Mouse (Mus musculus) thymus, postnatal 25 days (tissue): ENCODE data around the gene Armc8.

Source experiments
- DNase-seq: peaks from one replicate; pipeline ENCODE4 v3.0.0; 2022

The Armc8 gene

DNA sequence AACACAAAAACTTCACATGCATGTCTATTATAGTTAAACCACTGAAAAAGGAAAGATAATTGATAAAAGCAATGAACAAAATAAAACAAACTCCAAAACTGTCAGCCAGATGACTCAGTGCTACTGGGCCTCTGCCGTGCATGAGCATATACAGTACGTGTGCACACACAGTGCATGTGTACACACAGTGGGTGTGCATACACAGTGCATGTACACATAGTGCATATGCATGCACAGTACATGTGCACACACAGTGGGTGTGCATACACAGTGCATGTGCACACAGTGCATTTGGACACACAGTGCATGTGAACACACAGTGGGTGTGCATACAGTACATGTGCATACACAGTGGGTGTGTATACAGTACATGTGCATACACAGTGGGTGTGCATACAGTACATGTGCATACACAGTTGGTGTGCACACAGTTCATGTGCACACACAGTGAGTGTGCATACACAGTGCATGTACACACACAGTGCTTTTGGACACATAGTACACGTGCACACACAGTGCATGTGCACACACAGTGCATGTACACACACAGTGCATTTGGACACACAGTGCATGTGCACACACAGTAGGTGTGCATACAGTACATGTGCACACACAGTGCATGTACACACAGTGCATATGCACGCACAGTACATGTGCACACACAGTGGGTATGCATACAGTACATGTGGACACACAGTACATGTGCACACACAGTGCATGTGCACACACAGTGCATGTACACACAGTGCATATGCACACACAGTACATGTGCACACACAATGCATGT is 126.9 kb downstream of the Armc8 start:
- DNase-seq: no peak

DNA sequence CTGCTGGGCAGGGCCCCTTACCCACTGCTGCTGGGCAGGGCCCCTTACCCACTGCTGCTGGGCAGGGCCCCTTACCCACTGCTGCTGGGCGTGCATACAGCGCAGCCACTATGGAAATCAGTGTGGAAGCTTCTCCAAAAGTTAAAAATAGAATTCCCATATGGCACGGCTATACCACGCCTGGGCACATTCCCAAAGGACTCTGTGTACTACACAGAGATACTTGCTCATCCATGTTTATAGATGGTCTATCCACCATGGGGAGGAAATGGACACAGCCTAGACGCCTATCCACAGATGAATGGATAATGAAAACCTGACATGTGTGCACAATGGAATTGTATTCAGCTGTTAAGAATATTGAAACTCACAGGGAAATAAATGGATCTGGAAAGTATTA is 127.8 kb downstream of the Armc8 start:
- DNase-seq: no peak

DNA sequence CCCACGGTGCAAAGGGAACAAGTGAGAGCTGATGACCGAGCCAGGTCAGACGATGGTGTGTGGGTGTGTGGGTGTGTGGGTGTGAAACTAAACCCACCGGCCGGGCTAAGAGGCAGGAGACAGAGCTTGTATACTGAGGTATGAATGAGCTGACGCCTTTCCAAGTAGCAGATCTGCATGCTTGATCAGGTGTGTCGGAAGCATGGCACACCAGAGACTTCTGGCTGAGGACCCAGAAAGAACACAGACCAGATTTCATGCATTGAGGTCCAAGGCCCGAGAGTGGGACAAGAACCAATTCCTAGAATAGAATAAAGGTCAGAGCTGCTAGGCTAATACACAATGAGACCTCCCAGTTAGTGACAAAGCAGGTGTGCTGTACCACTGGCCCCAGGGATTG is 129.6 kb downstream of the Armc8 start:
- no peak for DNase-seq

DNA sequence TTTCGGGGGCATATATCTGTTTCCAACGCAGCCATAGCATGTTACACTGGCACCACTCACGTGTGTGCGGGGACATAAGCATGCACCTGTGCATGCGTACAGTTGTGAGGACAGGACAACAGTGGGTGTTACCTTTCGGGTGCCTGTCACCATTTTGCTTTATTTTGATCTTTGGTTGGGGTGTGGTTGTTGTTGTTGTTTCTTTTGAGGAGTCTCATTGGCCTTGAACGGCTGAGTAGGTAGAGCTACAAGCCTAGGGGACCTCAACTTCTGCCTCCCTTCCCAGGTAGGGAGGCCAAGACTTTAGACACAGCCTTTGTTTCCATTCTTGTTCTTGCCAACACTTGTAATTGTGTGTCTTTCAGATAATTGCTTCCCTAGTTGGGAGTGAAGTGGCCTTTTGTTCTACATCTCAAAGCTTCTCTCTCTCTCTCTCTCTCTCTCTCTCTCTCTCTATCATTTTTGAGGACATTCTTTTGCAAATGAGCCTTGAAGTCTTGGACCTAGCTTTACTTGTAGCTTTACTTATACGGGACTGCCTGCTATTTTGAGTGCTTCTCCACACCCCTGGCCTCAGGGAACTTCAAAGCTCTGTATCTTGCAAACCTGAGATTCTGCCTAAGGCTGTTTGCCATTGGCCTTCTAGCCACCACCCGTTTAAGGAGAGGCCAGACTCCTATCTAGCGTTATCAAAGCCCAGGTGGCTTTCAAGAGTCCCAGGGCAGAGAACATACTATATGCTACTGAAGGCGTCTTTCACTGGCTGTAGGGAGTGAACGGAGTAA is 130.7 kb downstream of the Armc8 start:
- DNase-seq: no peak

DNA sequence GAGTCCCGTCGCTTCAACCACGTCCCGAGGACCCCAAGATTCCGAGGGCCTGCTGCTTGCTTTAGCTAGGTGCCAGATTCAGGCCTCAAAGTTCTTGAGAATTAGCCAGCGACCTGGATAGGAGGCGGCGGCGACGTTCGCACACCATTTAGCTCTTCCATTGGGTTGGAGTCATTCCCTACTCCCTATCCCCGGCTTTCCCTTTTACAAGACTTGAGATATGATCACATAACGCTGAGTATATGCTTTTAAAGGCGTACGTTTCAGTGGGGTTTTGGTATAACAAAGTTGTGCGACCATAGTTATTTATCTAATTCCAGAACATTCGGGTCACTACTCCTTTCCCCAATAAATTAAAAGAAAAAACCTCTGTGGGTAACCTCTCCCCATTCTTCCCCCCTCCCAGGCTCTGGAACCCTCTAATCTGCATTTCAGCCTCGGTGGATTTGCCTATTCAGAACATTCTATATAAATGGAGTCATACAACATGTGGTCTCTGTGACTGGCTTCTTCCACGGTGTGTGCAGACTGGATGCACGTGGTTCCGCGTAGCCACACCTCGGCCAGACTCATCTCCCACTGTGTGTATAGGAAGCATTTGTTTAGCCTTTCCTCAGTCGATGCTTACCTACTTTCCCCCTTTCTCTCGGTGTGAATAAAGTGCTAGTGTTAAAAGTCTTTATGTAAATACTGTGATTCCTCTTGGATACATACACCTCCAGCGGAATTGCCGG is 131.5 kb downstream of the Armc8 start, which contains the start of gene Mras:
Gene Mras (minus strand): TSS at position 351 of the 734 bp plus-strand sequence.
- DNase-seq: no peak

DNA sequence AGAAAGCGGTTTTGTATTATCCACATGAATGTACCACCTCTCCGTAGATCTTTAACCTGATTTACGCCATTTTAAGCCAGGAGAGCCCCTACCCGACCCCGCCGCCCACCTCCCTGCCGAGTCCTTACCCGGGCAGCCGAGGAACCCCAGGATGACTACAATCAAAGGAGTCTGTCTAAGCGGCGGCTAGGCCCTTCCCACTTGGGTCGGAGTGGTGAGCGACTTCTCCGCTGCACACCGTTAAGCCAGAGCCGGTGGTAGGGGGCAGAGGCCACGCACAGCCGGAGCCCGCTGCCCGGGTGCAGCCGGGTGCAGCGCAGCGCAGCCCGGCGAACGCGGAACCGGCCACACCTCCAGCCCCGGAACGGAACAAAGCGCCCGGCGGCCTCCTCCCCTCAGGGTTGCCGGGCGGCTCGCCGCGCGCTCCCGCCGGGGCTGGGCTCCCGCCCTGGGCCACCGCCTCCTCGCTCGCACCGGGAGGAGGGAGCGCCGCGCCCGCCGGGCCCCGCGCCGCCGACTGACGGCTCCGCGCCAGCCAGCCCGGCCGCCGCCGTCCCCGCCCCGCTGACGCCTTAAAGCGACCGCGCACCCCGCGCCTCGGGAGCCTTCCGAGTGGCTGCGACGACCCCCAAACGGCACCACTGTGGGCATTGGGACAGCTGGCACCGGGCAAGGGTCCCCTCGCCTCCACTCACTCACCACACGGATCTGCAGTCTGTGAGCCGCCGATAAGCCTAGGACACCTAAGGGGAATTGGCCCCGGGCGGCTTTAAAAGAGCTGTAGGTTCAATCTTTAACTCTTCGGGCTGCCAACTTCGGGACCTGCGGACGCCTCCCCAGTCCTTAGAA is 132.3 kb downstream of the Armc8 start:
- DNase-seq: peak; percentile 31

DNA sequence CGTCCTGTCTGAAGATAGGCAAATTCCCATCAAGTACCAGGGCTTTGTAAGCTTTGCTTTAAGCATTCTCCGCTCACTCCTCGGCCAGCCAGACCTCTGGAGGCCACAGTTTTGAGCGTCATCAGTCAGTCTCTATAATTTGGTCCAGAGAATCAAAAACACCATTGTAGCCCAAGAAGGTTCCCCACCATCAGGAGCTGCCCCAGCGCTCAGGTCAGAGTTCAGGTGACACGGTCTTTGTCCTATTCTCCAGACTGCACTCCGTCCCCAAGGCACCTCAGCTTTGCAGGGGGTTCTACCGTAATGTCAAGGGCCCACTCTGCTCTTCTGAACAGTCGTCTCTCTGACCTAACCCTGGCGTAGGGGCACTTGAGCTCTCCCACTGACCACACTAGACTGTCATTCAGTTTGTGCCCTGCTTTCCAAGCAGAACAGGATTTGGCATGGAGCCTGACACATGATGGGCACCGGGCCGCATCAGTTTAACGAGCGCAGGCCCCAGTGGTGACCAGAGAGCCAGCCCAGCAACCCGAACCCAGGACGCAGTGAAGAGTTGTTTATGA is 133.0 kb downstream of the Armc8 start:
- no peak for DNase-seq

DNA sequence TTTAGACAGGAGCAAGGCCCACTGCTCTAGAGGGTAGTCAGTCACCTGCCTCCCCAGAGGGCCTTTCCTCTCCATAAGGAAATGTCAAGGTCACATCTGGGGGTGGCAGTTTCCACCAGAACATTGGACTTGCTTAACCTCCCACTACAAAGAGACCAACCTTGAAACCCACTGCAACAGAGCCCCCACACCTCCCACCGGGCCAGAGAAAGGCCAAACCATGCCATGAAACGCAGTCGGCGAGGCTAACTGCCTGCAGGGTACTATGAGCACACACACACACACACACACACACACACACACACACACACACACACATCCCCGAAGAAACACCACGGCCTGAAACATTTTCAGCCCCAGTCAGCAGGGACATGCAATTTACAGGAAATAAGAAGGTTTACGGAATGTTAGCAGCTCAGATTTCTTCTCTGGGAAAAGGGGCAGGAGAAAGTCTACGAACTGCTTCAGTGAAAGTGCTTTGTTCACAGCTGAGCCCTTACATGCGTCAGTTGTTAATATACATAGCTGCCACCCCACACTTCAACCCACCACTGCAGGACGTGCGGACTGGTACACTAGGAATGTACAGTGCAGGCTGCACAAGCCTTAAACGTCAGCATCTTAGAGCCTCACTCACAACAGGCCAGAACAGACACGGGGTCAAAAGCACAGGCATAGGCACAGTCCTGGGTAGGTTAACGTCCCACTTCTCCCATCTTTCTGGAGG is 133.6 kb downstream of the Armc8 start:
- no peak for DNase-seq

DNA sequence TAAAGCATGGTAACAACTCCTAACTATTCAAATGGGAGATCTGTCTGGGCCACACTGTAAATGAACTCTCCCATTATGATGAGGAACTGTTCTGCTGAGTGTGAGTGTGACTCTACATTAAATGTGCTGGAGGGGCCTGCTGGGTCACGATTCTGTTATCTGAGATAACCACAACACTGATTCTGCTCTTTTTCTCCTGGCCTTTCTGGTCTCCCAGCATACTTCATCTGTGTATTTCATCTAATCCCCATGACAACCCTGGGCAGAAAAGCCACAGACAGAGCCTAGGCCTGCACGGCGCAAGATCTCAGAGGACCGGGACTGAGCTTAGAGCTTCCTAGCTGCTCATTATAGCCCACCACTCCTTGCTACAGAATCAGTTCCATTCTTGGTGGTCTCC is 136.2 kb downstream of the Armc8 start:
- DNase-seq: no peak

DNA sequence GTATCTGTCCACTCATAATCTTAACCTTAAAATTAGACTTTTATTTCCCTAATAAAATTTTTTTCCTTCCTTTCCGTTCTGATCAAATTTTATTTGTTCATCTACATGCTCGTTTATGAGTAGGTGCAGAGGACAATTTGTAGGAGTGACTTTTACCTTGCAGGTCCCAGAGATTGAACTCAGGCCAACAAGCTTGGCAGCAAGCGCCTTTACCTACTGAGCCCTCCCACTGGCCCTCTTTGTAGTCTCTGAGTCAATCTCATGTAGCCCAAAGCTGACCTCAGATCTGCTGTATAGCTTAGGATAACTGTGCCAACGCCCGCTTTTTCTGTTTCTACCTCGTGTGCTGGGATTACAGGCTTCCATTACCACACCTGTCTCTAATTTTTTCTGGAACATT is 136.7 kb downstream of the Armc8 start:
- no peak for DNase-seq

DNA sequence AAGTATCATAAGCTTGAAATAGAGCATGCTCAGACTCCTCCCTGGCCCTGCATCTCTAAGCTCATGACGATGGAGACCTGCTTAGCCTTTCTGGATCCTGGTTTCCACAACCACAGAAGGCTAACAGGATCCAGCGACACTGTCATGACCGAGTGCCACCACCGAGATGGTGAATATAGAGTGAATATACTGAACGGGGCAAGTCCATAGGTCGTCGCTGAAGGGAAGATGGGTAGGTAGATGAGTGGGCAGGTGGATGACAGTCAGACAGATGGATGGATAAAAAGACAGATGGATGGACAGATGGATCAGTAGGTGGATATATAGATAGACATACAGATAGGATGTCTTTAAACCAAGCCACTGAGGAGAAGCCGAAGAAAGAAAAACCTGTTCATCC is 137.4 kb downstream of the Armc8 start:
- no peak for DNase-seq

DNA sequence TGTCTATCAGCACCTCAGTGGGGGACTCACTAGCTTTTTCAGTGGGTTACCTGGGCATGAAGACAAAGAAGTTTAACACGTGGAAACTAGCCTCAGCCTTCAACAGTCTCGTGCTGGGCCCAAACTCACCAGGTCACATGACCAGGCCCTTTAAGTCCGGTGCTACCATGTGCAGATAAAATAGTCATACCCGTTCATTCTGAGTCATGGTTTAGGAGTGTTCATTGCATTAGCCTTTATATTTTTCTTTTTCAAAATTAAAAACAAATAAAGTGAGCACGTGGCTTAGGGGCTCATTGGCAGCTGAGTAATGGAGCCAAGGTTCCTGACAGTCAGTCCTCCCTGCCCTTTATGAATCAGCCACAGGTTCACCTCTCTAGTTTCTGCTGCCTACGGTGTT is 137.9 kb downstream of the Armc8 start:
- DNase-seq: no peak

DNA sequence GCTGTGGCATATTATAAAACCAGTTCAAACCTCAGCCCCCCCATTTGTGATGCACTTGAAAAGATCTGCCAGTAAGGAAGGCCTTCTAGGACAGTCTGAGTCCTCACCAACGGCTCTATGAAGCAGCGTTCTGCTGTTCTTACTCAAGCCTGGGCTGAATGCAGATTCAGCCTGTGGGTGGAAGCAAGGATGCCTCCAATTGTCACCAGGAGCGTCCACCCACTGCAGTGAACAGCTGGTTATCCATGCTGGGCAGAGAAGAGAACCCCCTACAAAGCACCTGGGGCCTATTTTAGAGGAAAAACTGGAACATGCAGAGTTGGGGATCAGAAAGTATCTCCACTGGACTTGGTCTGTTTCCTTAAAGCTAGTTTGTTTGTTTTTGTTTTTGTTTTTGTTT is 138.9 kb downstream of the Armc8 start:
- DNase-seq: no peak

DNA sequence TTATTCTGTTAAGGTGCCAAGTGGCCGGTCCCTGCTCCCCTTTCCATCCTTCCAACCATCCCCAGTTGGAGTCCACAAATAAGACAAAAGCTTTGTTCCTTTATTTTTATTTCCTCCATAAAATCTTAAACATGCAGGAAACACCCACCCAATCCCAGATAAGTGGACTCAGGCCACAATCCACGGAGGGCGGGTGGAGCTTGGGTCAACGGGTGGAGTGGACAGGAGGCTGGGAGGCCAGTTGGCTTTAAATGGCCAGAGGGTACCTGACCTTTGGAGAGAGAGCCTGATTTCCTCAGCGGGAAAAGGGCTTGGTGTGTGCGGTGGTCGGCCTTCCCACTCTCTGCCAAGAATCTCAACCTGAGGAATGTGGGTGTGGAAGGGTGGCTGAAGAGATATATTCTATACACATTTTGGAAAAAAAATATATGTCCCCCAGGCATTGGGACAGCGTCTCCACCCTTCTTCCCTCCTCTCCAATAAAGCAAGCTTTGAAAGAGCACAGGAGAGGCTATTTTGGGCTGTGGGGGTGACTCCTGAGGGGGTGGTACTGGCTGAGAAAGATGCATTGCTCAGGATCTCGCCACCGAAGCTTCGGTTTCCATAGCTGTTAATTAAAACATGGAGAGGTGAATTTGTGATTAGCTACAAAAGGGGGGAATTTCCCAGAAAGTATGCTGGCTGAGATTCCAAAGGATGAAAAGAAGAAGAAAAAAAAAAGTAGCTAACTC is 139.9 kb downstream of the Armc8 start:
- no peak for DNase-seq
